Mouse (Mus musculus) E14TG2a.4 (cell line): ENCODE results near the gene Sox18.

Experiments
- H3K27me3 ChIP-seq: 2 replicates; pipeline ENCODE4 v1.6.1; 2014; ENCODE audit warnings: low read length, control low read depth; ENCODE audit not compliant: insufficient read depth
- H3K36me3 ChIP-seq: 2 replicates; pipeline ENCODE4 v1.6.1; 2014; ENCODE audit warnings: low read length, control low read depth; ENCODE audit not compliant: insufficient read depth
- H3K4me1 ChIP-seq: replicated peaks from 2 replicates; pipeline ENCODE4 v1.6.1; 2014; ENCODE audit warnings: low read depth, low read length, control low read depth
- H3K4me3 ChIP-seq: replicated peaks from 2 replicates; pipeline ENCODE4 v1.5.1; 2014; ENCODE audit warnings: mild to moderate bottlenecking, low read length
- H3K9me3 ChIP-seq: 2 replicates; pipeline ENCODE4 v1.6.1; 2014; ENCODE audit warnings: low read length, control low read depth
- CTCF ChIP-seq: conservative IDR thresholded peaks from 2 replicates; pipeline ENCODE4 v1.5.1; 2014; ENCODE audit warnings: low read length
- NANOG ChIP-seq: IDR thresholded peaks from 2 replicates; pipeline ENCODE4 v1.6.1; 2014; ENCODE audit warnings: borderline replicate concordance, low read length, mixed read lengths
- POU5F1 ChIP-seq: IDR thresholded peaks from 2 replicates; pipeline ENCODE4 v1.6.1; 2014; ENCODE audit warnings: low read length, borderline replicate concordance

Gene Sox18

GRCm38 (mm10) chr2:181663298-181663630 lies 8.2 kb downstream of the Sox18 start:
- TF ChIP-seq CTCF, result no peak
- TF ChIP-seq POU5F1, result no peak
- TF ChIP-seq NANOG, result no peak
- H3K9me3 ChIP-seq, result no peaks in the 10 kb centered on the region
- H3K36me3 ChIP-seq, result no peaks in the 10 kb centered on the region
- H3K27me3 ChIP-seq, result peaks cover 7% of the 10 kb centered on the region; the same call in 1 of the 2 replicates
- no peak overlapping the region for H3K4me3 ChIP-seq
- H3K4me1 ChIP-seq, result peaks cover 44% of the 10 kb centered on the region

GRCm38 (mm10) chr2:181662620-181663297 lies 8.7 kb downstream of the Sox18 start:
- Histone ChIP-seq H3K4me3 (no peak overlapping the region), H3K9me3 (no peaks in the 10 kb centered on the region), H3K4me1 (peaks cover 44% of the 10 kb centered on the region), H3K36me3 (no peaks in the 10 kb centered on the region), H3K27me3 (peaks cover 2% of the 10 kb centered on the region; the same call in 1 of the 2 replicates)
- no peak for TF ChIP-seq NANOG
- no peak for TF ChIP-seq POU5F1

GRCm38 (mm10) chr2:181659609-181660055 lies 11.8 kb downstream of the Sox18 start:
- H3K36me3 ChIP-seq, result peaks cover 26% of the 10 kb centered on the region
- H3K4me1 ChIP-seq, result peaks cover 60% of the 10 kb centered on the region
- H3K27me3 ChIP-seq, result no peaks in the 10 kb centered on the region
- TF ChIP-seq POU5F1 (no peak), NANOG (no peak), CTCF (peak; percentile 77)
- no peaks in the 10 kb centered on the region for H3K9me3 ChIP-seq
- H3K4me3 ChIP-seq, result peak overlapping the region; percentile 63

DNA sequence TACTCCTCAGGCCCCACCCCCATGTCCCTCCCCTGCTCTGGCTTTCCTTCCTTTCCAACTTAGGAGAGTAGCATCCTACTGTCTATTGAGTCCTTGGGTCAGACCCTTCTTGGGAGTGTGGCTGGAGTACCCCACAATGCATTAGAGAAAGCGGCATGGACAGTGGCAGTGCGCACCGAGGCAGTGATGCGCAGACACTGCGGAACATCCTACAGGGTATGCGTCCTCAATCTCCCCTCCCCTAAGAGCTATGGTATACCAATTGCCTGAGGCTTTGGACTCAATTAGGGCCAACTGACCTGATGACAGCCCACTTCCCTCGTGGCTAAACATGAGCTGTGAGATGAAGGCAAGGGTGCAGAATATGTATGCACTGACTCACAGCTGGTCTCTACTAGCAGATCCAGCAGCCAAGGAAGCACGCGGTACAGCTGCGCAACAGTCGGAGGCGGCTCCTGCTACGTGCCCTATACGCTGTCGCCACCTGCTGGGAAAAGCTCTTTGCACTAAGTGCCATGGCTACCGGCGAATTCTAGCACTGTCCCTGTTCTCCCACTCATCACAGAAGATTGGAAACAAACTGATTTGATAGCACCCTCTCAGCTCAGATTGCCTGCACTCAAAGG lies 12.4 kb downstream of the Sox18 start:
- Histone ChIP-seq H3K4me1 (peaks cover 60% of the 10 kb centered on the region), H3K9me3 (no peaks in the 10 kb centered on the region), H3K4me3 (peak overlapping the region; percentile 63), H3K36me3 (peaks cover 32% of the 10 kb centered on the region), H3K27me3 (no peaks in the 10 kb centered on the region)
- TF ChIP-seq CTCF, result no peak
- TF ChIP-seq POU5F1, result no peak
- no peak for TF ChIP-seq NANOG

DNA sequence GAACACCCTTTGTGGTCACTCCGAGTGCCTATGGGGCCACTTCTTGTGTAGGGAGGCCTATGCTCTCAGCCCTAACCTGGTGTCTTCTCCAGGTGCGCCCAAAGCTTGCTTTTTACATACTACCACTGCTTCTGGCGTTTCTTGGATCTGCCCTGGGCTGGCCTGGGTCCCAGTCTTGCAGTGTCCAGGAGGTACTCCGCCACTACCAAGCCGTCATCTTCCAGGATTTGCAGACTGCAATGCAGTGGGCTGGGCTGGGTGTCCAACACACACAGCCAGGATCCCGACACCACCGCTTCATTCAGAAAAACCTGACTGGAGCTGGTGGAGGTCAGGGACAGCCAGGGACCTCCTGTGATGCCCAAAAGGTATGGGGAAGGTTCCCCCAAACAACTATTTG lies 12.9 kb downstream of the Sox18 start:
- no peaks in the 10 kb centered on the region for H3K9me3 ChIP-seq
- no peak for TF ChIP-seq NANOG
- no peak for TF ChIP-seq CTCF
- no peak for TF ChIP-seq POU5F1
- H3K27me3 ChIP-seq, result no peaks in the 10 kb centered on the region

GRCm38 (mm10) chr2:181657441-181657840 lies 14.0 kb downstream of the Sox18 start:
- Histone ChIP-seq H3K9me3 (no peaks in the 10 kb centered on the region), H3K4me3 (no peak overlapping the region), H3K4me1 (peaks cover 46% of the 10 kb centered on the region), H3K27me3 (no peaks in the 10 kb centered on the region), H3K36me3 (peaks cover 48% of the 10 kb centered on the region)
- TF ChIP-seq NANOG, result no peak
- no peak for TF ChIP-seq CTCF
- no peak for TF ChIP-seq POU5F1

More for the DNA sequence above, 12.9 kb downstream of the Sox18 start:
- Histone ChIP-seq H3K4me1 (peaks cover 56% of the 10 kb centered on the region), H3K36me3 (peaks cover 37% of the 10 kb centered on the region), H3K4me3 (peak overlapping the region; percentile 63)

- H3K27me3 ChIP-seq, result no peaks in the 10 kb centered on the region
- TF ChIP-seq CTCF (no peak), POU5F1 (no peak), NANOG (no peak)
- H3K36me3 ChIP-seq, result peaks cover 55% of the 10 kb centered on the region
- H3K4me3 ChIP-seq, result no peak within 1 kb of the TSS
- peaks cover 45% of the 10 kb centered on the region for H3K4me1 ChIP-seq
- no peaks in the 10 kb centered on the region for H3K9me3 ChIP-seq
These were observed 14.7 kb downstream of the Sox18 start, which contains the start of gene Gm29797 for GRCm38 (mm10) chr2:181656734-181657133. Gene Gm29797, plus strand, starts transcription at chr2:181657034.

DNA sequence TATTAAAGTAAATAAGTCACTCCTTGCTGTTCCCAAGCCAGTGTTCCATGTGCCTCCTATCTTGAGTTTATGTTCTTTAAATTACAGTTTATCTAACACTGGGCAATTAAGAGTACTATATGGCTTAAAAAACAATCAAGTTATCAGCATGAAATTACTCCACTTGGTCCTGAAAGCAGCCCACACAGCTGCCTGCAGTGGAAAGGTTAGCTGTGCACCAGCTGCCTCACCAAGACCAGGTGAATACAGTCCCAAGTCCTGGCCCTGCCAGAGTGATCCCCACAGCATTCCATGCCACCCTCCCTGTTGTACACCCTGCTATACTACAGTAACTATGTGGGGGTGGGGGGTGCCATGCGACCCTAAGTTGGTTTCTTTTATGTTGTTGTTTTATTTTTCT lies 17.9 kb downstream of the Sox18 start:
- Histone ChIP-seq H3K9me3 (no peaks in the 10 kb centered on the region), H3K4me3 (no peak overlapping the region), H3K36me3 (peaks cover 85% of the 10 kb centered on the region), H3K4me1 (peaks cover 27% of the 10 kb centered on the region), H3K27me3 (no peaks in the 10 kb centered on the region)
- TF ChIP-seq POU5F1 (no peak), NANOG (no peak), CTCF (no peak)
